Mouse (Mus musculus): ENCODE measurements at regions not wholly inside any gene's neighbourhood (a gene's known extent, or its start where the extent isn't known, plus 50 kb on each side); places are given as distances from the start of the nearest gene placed in this dataset.

- Histone ChIP-seq H3K4me2 (ENCODE audit: low read length) (no peak overlapping the region), H3K27ac (no peak overlapping the region), H3K4me1 (replicated peaks; ENCODE audit: insufficient read depth, low read length) (no peaks in the 10 kb centered on the region), H3K4me3 (replicated peaks; ENCODE audit: low read depth, low read length) (no peak overlapping the region), H3K9me3 (replicated peaks; ENCODE audit: low read length) (no peaks in the 10 kb centered on the region), H3K36me3 (ENCODE audit: insufficient read depth, low read length) (no peaks in the 10 kb centered on the region), H3K9ac (ENCODE audit: low read depth, low read length) (no peak overlapping the region), H3K27me3 (ENCODE audit: insufficient read depth, low read length) (no peaks in the 10 kb centered on the region)
- DNase-seq (ENCODE audit: low spot score): no peak
- no peak for ATAC-seq (replicated peaks; ENCODE audit: low FRiP score, low read depth)
- WGBS: 76% methylated on average over 1 of the region's 1 CpGs
- no peak for TF ChIP-seq CTCF (IDR thresholded peaks at IDR 0.05; ENCODE audit: low read depth)
Observed at GRCm38 (mm10) chr3:72619862-72620261, 347.8 kb downstream of the Sis start.

- H3K4me1 ChIP-seq (replicated peaks; ENCODE audit: insufficient read depth, low read length): no peaks in the 10 kb centered on the region
- no peak overlapping the region for H3K9ac ChIP-seq (ENCODE audit: low read depth, low read length)
- no peaks in the 10 kb centered on the region for H3K27me3 ChIP-seq (ENCODE audit: insufficient read depth, low read length)
- no peaks in the 10 kb centered on the region for H3K9me3 ChIP-seq (replicated peaks; ENCODE audit: low read length)
- WGBS: 69% methylated on average over 9 of the region's 9 CpGs
- no peak overlapping the region for H3K4me3 ChIP-seq (replicated peaks; ENCODE audit: low read depth, low read length)
- DNase-seq (ENCODE audit: low spot score): no peak
- no peak overlapping the region for H3K4me2 ChIP-seq (ENCODE audit: low read length)
- TF ChIP-seq CTCF (IDR thresholded peaks at IDR 0.05; ENCODE audit: low read depth): no peak
- H3K36me3 ChIP-seq (ENCODE audit: insufficient read depth, low read length): no peaks in the 10 kb centered on the region
- no peak overlapping the region for H3K27ac ChIP-seq
- no peak for ATAC-seq (replicated peaks; ENCODE audit: low FRiP score, low read depth)
Observed at GRCm38 (mm10) chr3:72603718-72604359, 363.8 kb downstream of the Sis start.
